Mouse (Mus musculus): ENCODE results near the gene Hpd.
"Not testable (repeated sequence)": the region's sequence is repeated elsewhere in the genome, so short reads cannot be mapped to it uniquely, and the experiment has no call there.

Hpd gene

DNA sequence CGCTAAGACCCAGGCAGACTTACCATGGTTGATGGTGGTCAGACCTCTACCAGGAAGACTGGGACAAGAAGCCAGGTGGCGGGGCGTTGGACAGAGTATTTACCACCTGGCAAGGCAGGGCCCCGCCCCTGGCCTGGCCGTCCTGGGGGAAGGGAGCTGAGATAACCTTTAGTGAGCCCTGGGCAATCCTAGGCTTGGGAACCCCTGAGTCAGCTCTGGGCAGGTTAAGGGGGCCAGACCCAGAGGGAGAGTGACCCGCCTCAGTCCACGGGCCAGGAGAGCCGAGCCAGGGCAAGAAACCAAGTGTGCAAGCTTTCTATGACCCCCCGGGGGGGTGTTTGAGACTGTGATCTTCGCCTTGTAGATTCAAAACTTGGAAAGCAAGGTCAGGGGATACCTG lies at the start of gene Hpd:
TSS of gene Hpd (minus strand) at position 77 of the 400 bp plus-strand sequence.
- DNase-seq = no peak

DNA sequence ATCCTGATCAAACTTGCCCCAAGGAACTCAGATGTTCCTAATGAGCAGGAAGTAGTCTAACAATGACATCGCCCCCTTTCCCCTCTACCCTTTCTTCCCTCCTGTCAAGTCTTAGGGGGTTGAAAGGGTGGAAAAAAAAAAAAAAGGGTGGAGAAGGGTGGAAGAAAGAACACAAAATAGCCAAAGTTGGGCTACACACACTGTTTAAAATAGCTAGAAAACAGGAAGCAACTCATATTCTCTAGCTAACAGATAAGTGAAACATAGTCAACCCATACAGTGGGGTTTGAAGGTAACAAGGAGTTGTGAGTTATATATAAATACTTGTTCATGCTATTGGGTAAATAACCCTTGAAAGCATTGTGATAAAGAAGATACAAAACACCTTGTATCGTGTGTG lies 49.7 kb upstream of the Hpd start:
- no peak for DNase-seq

DNA sequence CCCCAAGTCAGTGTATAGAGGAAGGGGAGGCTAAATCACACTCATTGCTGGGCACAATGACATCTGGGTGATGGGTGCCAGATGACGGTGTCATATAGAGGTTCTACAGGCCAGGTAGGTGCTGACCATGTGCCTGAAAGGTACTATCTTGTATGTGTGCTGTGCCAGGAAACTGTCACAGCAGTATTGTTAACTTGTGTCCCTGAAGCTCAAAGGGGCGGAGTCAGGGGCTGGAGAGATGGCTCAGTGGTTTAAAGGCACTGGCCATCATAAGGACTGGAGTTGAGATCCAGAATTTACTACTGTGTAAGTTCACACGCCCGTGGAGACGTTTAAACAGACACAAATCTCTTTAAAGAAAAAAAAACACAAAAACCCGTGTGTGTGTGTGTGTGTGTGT lies 46.8 kb upstream of the Hpd start:
- no peak for DNase-seq

DNA sequence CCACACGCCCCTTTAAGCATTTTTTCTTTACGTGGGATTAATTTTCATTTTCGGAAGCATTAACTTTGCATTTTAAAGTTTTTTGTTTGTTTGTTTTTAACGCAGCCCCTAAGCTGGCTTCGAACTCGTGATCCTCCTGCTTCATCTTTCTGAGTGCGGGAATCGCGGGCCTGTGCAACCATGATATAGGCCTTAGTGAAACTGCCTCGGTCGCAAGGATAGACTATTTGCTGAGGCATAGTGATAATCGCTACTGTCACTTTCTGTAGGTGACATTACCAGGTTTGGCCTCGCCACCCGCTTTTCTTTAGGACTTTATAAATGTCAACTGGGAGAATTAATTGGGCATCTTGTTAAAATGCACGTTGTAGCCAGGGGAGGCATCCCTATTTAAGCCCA lies 46.0 kb upstream of the Hpd start:
- DNase-seq = no peak

DNA sequence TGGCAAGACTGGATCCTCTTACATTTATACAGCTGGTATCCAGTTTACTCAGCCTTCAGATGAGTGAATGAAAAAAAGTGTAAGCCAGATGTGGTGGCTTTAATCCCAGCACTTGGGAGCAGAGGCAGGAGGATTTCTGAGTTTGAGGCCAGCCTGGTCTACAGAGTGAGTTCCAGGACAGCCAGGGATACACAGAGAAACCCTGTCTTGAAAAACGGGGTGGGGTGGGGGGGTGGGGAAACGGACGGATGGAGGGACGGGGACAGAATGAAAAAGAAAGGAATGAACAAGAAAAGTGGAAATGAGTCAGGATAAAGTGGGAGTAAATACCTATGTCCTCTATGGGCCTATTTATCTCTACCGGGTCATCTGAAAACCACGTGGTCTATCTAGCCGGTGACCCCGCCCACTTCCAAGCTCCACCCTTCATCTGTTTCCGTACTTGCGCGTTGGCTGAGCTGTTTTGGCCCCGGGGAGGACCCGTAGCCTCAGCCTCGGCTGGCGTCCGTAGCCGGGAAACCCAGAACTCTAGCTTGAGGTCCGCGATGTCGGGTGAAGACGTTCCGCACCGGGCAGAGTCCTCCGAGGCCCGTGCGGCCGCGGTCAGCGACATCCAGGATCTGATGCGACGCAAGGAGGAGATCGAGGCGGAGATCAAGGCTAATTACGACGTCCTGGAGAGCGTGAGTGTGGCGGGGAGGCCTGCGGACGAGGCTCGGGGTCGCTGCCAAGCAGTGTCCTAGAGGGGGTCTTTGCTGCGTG lies 45.4 kb upstream of the Hpd start:
- DNase-seq = peak; percentile 95

DNA sequence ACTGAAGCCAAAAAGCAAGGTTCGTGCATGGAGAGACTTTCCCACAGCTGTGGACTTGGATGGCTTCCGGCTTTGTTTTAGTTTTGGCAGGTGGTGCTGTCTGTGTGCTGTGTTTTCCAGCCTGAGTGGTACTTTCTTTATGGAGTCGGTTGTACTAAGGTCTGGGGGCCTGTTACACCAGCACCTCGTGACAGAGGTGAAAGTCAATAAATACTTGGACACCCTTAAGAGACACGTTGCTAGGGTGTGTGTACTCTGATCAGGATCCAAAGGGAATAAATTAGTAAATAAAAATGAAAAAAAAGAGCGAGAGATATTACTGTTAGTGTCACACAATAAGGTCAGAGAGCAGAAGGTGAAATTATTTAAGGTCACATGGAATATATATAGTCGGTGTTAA lies 44.3 kb upstream of the Hpd start:
- DNase-seq = no peak

DNA sequence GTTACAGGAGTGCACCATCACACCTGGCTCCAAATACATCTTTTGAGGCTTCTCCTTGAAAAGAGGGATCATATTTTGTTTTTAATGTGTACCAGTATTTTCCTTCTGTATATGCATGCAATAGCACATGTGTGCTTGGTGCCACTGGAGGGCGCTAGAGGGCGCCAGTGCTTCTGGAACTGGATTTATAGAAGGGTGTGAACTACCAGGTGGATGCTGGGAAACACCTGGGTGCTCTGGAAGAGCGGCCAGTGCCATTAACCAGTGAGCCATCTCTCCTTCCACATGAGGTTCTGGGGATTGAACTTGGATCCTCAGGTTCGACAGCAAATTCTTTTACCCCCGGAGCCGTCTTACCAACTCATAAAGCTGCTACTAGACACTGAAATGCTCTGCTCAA lies 41.3 kb upstream of the Hpd start:
- DNase-seq = not testable (repeated sequence)

DNA sequence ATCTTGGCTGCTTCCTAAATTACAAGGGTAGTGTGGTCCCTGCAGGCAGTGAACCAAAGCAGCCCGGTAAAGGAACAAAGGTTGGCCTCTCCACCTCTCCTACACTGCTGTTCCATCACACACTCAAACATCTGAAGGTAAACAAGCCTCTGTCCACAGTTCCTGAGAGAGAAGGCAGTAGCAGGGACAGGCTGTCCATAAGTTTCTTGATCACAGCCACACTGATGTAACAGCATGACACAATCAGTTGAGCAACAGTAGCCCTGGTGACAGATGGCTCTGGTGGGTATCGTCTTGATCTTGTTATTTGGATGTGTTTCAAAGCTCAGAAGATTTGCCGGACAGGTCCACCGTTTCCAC lies 40.5 kb upstream of the Hpd start:
- no peak for DNase-seq

DNA sequence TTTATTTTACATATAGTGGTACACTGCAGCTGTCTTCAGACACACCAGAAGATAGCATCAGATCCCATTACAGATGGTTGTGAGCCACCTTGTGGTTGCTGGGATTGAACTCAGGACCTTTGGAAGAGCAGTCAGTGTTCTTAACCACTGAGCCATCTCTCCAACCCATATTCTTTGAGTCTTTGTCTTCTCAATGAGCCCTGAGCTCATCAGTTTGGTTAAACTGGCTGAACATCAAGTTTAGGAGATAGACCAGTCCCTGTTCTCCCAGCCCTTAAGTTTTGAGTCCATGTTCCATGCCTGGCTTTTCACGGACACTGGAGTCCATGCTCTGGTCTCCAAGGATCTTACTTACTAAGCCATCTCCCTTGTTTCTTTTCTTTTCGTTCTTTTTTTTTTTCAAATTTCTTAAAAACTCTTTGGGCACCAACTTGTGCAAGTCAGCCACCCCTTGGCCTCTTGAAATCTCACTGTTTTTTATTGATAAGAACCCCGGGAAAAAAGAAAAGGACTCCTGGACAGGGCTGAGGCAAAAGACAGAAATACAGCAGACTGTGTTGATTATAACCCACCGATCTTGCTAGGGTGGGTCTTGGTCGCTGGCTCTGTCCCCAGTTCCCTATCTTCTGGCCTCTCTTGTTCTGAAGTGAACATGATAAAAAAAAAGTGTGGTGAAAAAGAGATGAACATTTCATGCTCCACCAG lies 40.0 kb upstream of the Hpd start:
- not testable (repeated sequence) for DNase-seq

DNA sequence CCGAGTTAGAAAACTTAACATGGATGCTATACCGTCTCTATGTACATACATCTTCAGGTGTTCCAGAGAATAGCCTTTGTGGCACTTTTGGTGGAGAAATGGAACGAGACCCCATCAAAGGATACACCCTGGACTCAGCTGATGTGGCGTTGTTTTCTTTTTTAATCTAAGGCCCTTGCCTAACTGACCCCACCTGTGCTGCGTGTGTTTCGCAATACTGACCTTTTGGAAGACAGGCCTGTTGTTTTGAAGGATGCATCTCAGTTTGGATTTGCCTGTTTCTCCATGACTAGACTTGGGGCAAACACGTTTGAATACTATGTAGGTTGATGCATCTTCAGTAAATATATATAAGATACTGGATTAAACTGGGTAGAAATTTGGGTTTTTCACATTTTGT lies 21.1 kb upstream of the Hpd start:
- not testable (repeated sequence) for DNase-seq

DNA sequence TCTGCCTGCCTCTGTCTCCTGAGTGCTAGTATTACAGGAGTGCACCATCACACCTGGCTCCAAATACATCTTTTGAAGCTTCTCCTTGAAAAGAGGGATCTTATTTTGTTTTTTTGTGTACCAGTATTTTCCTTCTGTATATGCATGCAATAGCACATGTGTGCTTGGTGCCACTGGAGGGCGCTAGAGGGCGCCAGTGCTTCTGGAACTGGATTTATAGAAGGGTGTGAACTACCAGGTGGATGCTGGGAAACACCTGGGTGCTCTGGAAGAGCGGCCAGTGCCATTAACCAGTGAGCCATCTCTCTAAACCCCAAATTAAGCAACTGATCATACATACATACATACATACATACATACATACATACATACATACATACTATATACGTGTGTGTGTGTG lies 20.2 kb upstream of the Hpd start:
- not testable (repeated sequence) for DNase-seq

DNA sequence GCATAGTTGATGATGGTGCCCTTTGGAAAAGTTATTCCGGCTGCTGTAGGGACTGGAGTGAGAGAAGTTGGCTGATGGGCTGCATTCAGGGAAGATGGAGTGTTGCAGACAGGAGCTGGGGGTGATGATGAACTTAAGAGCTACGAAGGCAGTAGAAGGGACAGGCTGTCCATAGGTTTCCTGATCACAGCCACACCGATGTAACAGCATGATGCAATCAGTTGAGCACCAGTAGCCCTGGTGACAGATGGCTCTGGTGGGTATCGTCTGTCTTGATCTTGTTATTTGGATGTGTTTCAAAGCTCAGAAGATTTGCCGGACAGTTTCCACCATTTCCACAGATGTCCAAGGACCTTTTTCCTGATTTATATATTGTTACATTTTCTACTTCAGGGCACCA lies 19.5 kb upstream of the Hpd start:
- DNase-seq = no peak

DNA sequence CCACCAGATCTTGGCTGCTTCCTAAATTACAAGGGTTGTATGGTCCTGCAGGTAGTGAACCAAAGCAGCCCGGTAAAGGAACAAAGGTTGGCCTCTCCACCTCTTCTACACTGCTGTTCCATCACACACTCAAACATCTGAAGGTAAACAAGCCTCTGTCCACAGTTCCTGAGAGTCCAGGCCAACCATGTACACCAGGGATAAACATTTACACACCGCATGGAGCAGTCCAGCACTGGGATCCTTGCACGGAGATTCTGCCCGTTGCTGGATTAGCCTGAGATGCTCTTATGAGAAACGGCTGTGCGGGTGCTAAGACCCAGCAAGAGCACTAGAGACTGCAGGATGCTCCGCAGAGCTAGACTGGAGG lies 19.0 kb upstream of the Hpd start:
- no peak for DNase-seq

DNA sequence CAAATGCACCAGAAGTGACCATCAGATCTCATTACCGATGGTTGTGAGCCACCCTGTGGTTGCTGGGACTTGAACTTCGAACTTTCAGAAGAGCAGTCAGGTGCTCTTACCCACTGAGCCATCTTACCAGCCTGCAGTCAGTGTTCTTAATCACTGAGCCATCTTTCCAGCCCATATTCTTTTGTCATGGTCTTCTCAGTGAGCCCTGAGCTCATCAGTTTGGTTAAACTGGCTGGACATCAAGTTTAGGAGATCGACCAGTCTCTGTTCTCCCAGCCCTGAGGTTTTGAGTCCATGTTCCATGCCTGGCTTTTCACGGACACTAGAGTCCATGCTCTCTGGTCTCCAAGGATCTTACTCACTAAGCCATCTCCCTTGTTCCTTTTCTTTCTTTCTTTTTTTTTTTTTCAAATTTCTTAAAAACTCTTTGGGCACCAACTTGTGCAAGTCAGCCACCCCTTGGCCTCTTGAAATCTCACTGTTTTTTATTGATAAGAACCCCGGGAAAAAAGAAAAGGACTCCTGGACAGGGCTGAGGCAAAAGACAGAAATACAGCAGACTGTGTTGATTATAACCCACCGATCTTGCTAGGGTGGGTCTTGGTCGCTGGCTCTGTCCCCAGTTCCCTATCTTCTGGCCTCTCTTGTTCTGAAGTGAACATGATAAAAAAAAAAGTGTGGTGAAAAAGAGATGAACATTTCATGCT lies 18.4 kb upstream of the Hpd start:
- not testable (repeated sequence) for DNase-seq

DNA sequence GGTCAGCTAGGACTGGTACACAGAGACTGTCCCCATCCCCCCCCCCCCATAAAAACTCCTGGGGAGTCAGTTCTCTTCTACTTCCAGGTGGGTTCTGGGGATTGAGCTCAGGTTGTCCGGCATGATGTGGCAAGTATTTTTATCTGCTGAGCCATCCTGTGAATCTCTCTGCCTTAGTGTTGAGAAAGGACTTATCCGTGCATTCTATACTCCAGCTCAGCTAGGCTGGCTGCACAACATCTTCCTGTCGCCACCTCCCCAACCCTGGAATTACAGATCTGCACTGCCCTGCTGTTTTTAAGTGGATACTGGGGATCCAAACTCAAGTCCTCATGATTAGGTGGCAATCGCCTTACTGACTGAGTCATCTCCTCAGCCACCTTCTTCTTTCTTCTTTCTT lies 16.0 kb upstream of the Hpd start:
- DNase-seq = no peak

DNA sequence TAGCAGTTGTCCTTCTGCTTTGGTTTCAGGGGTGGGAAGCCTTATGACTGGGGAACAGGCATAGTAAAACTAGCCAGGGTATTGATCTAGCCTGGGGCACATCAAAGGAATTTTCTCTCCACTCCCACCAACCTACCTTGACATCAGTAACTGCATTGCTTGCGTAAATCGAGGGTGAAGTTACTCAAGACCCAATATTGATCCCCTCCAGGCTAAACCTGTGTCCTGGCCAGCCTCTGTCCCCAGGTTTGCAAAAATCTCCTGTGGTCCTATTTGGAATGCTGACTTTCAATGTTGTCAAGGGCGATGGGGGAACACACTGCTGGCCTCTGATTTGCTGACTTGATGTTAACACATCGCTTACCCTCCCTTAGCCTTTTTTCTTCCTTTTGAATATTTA lies 14.2 kb upstream of the Hpd start:
- no peak for DNase-seq

DNA sequence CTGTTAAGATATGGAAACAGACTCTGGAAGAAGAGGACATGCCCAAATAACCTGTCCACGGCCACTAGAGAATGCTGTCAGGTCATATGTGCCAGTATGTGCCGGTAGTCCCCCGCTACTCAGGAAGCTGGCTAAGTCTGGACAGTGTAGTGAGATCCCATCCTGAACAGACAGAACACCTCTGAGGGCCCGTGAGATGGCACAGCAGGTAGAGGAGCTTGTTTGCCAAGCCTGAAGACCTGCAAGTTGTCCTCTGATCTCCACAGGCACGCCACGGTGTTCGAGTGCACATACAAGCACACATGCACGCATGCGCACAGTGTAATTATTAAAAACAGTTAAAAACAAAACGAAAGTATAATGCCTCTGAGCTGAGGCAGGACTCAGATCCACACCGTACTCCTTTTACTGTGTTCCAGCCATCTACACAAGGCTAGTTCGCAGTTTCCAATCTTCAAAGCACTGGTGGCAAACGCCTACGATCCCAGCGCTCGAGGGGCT lies 13.0 kb upstream of the Hpd start:
- no peak for DNase-seq

DNA sequence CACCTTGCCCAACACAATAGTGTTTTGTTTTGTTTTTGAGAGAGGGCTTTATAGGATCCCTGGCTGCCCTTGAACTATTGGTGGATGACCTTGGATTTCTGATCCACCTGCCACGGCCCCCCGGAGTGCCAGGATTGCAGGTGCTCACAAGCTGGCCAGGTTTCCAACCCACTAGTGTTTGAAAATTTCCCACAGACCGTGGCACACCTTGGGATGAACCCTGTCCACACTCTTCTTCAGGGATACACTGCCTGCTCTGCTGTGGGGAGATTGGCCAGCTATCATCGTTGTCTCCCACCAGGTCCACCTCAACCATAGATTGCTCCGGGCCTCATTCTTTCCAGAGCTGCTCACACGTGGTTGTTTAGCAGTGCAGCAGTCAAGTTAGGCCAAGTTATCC lies 12.3 kb upstream of the Hpd start:
- DNase-seq = no peak

DNA sequence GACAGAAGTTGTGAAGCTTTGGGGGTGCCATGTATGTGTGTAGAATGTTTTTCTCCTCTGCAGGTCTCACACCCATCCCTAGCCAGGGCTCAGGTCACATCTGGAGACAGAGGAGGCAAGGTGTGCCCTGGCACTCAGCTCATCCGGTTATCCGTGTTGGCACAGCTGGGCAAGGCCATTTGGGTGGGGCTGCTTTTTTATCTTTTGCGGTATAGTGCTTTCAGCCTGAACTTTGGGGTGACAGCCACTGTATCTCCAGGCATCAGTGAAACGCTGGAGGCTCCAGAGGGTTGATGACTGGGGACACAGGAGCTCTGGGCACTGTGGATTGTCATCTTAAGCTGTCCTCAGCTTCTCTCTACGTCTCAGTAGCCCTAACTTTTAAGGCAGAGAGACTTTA lies 10.9 kb upstream of the Hpd start:
- DNase-seq = no peak

DNA sequence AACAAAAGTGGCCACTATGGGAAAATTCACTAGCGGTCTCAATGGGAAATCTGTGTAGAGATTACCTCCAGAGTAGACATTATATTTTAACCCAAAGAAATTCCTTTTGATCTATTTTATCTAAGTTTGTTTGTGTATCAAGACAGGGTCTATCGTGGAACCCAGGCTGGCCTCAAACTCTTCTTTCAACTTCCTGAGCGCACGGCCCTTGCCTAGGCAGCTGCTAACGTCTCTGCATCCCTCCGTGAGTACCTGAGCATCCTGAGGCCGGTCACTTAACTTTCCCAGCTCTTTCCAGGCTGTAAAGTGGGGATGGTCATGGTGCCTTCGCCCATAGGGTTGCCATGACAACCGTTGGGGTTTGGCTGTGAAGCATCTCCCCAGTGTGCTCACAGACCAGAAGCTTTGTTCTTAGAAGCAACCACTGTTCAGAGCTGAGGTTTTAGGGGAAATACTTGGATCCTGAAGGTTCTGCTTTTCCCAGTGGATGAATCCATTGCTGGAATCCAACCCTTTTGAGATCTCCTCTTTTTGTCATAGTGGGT lies 10.2 kb upstream of the Hpd start:
- no peak for DNase-seq

DNA sequence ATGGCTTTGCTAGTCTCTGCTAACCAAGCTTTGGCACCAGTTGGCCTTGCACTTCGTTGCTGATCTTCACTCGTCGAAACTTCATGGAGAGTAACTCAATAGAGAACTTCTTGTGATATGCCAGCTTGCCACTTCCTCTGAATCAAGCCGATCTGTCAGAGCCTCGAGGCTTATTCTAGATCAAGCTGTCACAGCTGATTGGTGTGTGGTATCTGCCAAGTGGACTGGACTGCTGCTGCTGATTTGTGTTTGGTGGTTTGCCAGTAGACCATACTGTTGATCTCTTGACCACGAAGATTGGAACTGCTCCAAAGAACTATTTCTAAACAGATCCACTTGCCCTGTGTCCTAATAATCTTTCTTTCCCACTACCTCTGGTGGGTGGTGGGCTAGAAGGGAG lies 8.9 kb upstream of the Hpd start:
- DNase-seq = no peak

DNA sequence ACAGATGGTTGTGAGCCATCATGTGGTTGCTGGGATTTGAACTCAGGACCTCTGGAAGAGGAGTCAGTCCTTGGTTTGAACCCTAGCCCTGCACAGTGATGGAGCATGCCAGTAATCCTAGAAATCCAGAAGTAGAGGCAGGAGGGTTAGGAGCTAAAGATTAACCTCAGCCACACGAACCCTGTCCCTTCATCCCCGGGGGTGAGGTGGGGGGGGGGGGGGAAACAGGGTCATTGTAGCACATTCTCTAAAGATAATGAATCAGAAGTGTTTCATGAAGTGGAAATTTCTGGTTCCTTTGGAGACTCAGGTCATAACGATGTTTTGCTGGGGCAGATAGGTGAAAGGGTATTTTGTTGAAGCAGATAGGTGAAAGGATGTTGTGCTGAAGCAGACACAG lies 8.4 kb upstream of the Hpd start:
- DNase-seq = no peak

DNA sequence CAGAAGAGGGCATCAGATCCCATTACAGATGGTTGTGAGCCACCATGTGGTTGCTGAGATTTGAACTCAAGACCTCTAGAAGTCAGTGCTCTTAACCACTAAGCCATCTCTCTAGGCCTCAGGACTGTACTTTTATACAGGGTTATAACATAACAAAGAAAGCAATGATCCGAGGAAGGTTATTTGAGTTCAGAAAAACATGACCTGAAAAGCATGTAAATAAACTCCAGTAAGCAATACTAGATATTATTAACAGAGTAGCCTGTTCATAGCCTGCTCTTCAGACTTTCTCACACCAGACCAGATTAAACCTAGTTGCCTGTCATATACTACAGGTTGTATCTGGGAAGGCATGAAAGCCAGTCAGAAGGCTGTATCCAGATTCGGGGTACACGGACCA lies 4.8 kb upstream of the Hpd start:
- no peak for DNase-seq

DNA sequence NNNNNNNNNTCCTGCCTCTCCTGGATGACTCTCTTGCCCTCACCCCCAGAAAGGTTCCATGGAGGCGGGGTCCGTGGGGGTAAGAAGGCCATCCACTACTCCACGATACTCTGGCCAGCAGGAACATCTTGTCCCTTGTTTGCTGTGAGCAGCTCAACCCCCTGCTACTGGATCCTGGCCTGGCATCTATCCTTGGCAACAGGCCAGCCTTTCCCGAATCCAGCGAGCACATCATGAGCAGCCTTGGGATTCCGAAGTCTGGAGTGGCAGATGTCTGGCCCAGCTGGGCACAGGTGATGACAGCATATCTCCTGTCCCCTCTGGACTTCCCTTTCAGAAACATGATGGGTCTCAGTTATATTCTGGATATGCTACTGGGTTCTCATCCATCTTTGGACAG lies 3.4 kb upstream of the Hpd start:
- DNase-seq = no peak
